Mouse (Mus musculus) duodenum, adult 2 months (tissue): Measurements from ENCODE around the gene Slc22a1. TPM values are rescaled to one million over a fixed set of nuclear protein-coding genes. Genes with fewer than 3 reads are reported as not detected.

Source experiments
- polyA plus RNA-seq: library from polyadenylated mRNA; depleted of rRNA; stranded (reverse); fragments of >200 nt; gene quantifications from 2 replicates; pipeline ENCODE4 v1.2.3, GENCODE M21; 2012; ENCODE audit warnings: low replicate concordance; rRNA removed

The Slc22a1 gene
- 55.1 and 113 TPM in 2 replicates for polyA plus RNA-seq

GRCm38 (mm10) chr17:12675646-12676045, at the start of gene Slc22a1:
TSS of gene Slc22a1 (minus strand) at chr17:12675829.

Other genes starting within 250 kb of the Slc22a1 start
- gene Slc22a3, start 168.1 kb downstream of the Slc22a1 start, polyA plus RNA-seq, result 0.14 and 0.71 TPM in 2 replicates
- 0.05 TPM in 1 of 2 replicates, not detected in the other for gene Slc22a2, start 91.7 kb downstream of the Slc22a1 start, polyA plus RNA-seq
- gene Igf2r, start 93.8 kb upstream of the Slc22a1 start, polyA plus RNA-seq, result 9.5 and 15.8 TPM in 2 replicates
- gene Mas1, start 192.3 kb upstream of the Slc22a1 start, polyA plus RNA-seq, result not detected in 2 replicates
- gene Mrgprh, start 200.2 kb upstream of the Slc22a1 start, polyA plus RNA-seq, result not detected in 2 replicates
- gene Pnldc1, start 234.4 kb upstream of the Slc22a1 start, polyA plus RNA-seq, result 0.58 and 0.60 TPM in 2 replicates
- 13.8 and 17.2 TPM in 2 replicates for gene Tcp1, start 239.9 kb upstream of the Slc22a1 start, polyA plus RNA-seq
- gene Mrpl18, start 240.5 kb upstream of the Slc22a1 start, polyA plus RNA-seq, result 22.1 and 31.4 TPM in 2 replicates